Mouse (Mus musculus) stomach, embryonic 15.5 days (tissue): Measurements from ENCODE around the gene Gng2. TPM values are rescaled to one million over a fixed set of nuclear protein-coding genes. Genes with fewer than 3 reads are reported as not detected.

Source experiments
- ATAC-seq: fragments of 200-750 bp; cut with Nextera tagmentation; 2 replicates; pipeline ENCODE4 v1.8.0; 2017; ENCODE audit warnings: low read depth, moderate number of reproducible peaks, moderate TSS enrichment; ENCODE audit not compliant: insufficient read depth, low FRiP score
- H3K27ac ChIP-seq: fragments of 300-500 bp; sonication (generic); 2 replicates; pipeline ENCODE4 v1.5.1; 2015; ENCODE audit warnings: mild to moderate bottlenecking, inconsistent platforms
- H3K27me3 ChIP-seq: fragments of 300-500 bp; sonication (generic); replicated peaks from 2 replicates; pipeline ENCODE4 v1.6.1; 2015; ENCODE audit warnings: inconsistent platforms
- H3K36me3 ChIP-seq: fragments of 300-500 bp; sonication (generic); 2 replicates; pipeline ENCODE4 v1.6.1; 2015; ENCODE audit warnings: inconsistent platforms
- H3K4me1 ChIP-seq: fragments of 300-500 bp; sonication (generic); 2 replicates; pipeline ENCODE4 v1.6.1; 2015; ENCODE audit warnings: inconsistent platforms
- H3K4me2 ChIP-seq: fragments of 300-500 bp; sonication (generic); 2 replicates; pipeline ENCODE4 v1.6.1; 2015; ENCODE audit warnings: mild to moderate bottlenecking, inconsistent platforms
- H3K4me3 ChIP-seq: fragments of 300-500 bp; sonication (generic); replicated peaks from 2 replicates; pipeline ENCODE4 v1.5.1; 2015; ENCODE audit warnings: inconsistent platforms
- H3K9ac ChIP-seq: fragments of 300-500 bp; sonication (generic); 2 replicates; pipeline ENCODE4 v1.6.1; 2015; ENCODE audit warnings: inconsistent platforms
- H3K9me3 ChIP-seq: fragments of 300-500 bp; sonication (generic); 2 replicates; pipeline ENCODE4 v1.6.1; 2016; ENCODE audit warnings: inconsistent platforms
- WGBS: fragments of 180-500 bp; shearing (Covaris S2); methylation state at CpG from one replicate; pipeline ENCODE4 v1.1.7; 2015; 5-methylcytosine and 5-hydroxymethylcytosine counted together
- polyA plus RNA-seq: library from polyadenylated mRNA; unstranded; fragments of >200 nt; fragmentation: Nextera tagmentation; extraction: Ambion mirVana; gene quantifications from 2 replicates; pipeline ENCODE4 v1.2.1, GENCODE M21; 2015

Gng2 gene
- polyA plus RNA-seq, 1 experiment from 2014 or later, result 45.5 TPM

DNA sequence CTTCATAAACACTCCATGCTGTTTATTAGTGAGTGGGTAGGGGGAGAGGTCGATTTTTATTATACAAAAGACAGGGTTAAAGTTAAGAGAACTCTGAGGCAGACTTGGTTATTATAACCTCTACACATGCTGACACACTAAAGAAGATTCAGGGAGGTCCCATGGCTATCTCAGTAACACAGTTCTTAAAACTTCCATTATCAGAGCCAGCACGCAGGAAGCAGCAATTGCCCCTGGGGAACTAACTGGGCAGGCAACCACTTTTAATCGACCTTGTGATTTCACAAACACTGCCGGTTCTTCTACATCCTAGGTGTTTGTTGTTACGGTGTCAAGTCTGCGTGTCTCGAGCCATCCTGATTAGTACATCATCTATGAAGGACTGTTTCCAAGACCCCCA lies 22.4 kb downstream of the Gng2 start:
- Histone ChIP-seq H3K27me3 (no peaks in the 10 kb centered on the region), H3K4me1 (no peaks in the 10 kb centered on the region), H3K9ac (no peak overlapping the region), H3K27ac (no peak overlapping the region), H3K4me3 (no peak overlapping the region), H3K4me2 (no peak overlapping the region), H3K36me3 (no peaks in the 10 kb centered on the region), H3K9me3 (no peaks in the 10 kb centered on the region)
- WGBS, result 82% methylated on average over 7 of the region's 7 CpGs
- ATAC-seq, result no peak

DNA sequence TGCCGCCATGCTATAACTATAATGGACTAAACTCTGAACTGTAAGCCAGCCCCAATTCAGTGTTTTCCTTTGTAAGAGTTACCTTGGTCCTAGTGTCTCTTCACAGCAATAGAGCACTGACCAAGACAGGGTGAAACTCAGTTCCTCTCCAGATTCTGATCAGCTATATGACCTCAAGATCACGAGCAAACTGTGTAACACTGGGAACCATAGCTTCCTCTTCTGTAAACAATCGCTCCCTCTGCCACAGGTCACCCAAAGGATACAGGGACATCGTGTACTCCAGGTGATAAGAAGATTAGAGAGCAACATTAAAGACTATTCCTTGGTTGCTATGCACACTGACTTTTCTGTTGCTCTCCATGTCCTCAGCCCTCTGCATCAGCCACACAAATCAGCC lies 26.6 kb downstream of the Gng2 start:
- Histone ChIP-seq H3K4me1 (no peaks in the 10 kb centered on the region), H3K36me3 (no peaks in the 10 kb centered on the region), H3K9ac (no peak overlapping the region), H3K27ac (no peak overlapping the region), H3K27me3 (no peaks in the 10 kb centered on the region), H3K4me2 (no peak overlapping the region), H3K4me3 (no peak overlapping the region), H3K9me3 (no peaks in the 10 kb centered on the region)
- no peak for ATAC-seq
- WGBS, result 58% methylated on average over 4 of the region's 4 CpGs

DNA sequence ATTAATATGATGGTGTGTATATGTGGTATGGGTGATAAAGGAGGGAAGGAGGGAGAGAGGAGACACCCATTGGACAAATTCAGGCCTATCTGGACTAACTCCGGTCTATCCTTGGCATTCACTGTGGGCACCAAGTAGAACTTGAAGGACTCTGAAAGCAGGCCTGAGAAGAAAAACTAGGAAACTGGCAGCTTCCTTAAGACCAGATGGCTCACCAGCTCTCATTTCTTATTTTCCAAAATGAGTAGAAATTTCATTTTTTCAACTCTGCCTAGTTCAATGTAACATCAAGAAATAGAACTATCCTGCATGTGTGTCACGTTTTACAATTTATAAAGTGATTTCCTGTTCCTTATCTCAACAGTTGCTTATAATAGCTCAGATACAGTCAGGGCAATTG lies 28.0 kb downstream of the Gng2 start:
- Histone ChIP-seq H3K27ac (no peak overlapping the region), H3K4me3 (no peak overlapping the region), H3K9ac (no peak overlapping the region), H3K4me2 (no peak overlapping the region), H3K4me1 (no peaks in the 10 kb centered on the region), H3K27me3 (no peaks in the 10 kb centered on the region), H3K36me3 (no peaks in the 10 kb centered on the region), H3K9me3 (no peaks in the 10 kb centered on the region)
- no peak for ATAC-seq
- WGBS, result 78% methylated on average over 2 of the region's 2 CpGs

DNA sequence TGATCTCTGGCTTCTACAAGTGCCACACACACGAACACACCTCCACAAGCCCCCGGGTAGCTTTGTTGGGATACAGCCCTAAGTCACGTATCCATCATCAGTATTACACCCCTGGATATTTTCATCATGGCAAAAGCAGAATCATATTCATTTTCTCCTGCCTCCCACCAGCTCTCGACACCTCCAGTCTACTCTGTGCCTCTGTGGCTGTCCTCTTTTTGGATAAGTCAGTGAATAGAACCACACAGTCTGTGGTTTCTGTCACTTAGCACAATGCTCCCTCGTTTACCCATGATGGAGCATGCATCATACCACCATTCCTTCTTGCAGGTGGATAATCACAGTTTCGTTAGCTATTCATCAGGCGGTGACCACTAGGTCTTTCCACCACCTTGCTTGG lies 31.2 kb downstream of the Gng2 start:
- Histone ChIP-seq H3K4me3 (no peak overlapping the region), H3K9ac (no peak overlapping the region), H3K27me3 (no peaks in the 10 kb centered on the region), H3K9me3 (no peaks in the 10 kb centered on the region), H3K4me2 (no peak overlapping the region), H3K36me3 (no peaks in the 10 kb centered on the region), H3K27ac (no peak overlapping the region), H3K4me1 (no peaks in the 10 kb centered on the region)
- WGBS, result 90% methylated on average over 7 of the region's 7 CpGs
- ATAC-seq, result no peak

DNA sequence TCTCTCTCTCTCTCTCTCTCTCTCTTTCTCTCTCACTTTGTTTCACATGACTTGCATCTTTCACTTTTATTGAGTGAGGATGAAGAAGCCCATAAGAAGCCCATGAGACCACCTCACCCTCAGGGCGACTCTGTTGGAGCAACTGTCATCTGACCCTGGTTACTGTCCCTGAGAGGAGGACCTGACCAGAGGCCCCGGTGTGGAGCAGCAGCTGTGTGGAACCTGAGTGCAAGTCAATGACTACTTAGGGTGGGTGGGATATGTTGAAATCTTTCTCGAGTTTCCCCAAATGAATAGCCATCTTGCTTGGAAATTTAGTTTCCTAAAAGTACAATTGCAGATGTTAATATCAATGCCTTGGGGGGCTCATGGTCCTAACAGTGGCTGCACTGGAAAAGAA lies 34.7 kb downstream of the Gng2 start:
- H3K4me1 ChIP-seq, result no peaks in the 10 kb centered on the region
- no peaks in the 10 kb centered on the region for H3K9me3 ChIP-seq
- no peaks in the 10 kb centered on the region for H3K36me3 ChIP-seq
- H3K9ac ChIP-seq, result no peak overlapping the region
- no peak for ATAC-seq
- 75% methylated on average over 3 of the region's 3 CpGs for WGBS
- H3K27ac ChIP-seq, result no peak overlapping the region
- no peaks in the 10 kb centered on the region for H3K27me3 ChIP-seq
- no peak overlapping the region for H3K4me2 ChIP-seq
- H3K4me3 ChIP-seq, result no peak overlapping the region

DNA sequence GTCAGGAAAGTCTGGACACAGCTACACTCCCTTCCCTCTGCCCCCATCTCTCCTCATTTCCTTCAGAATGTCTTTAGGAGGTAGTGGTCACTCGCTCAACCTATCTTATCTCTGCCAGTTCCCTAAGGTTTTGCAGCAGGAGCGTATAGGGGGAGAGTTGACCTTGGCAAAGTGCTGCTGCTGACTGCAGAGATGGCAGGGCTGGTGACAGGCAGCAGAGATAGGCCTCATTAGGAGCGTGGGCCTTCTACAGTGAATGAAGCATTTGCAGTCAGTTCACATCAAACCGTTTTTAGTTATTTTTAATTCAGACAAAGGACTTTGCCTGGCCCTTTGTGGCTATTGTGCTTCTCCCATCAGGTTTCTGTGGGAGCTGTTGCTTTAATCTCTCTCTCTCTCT lies 35.1 kb downstream of the Gng2 start:
- no peak overlapping the region for H3K27ac ChIP-seq
- H3K4me2 ChIP-seq, result no peak overlapping the region
- no peaks in the 10 kb centered on the region for H3K27me3 ChIP-seq
- 66% methylated on average over 4 of the region's 4 CpGs for WGBS
- H3K4me3 ChIP-seq, result no peak overlapping the region
- H3K4me1 ChIP-seq, result no peaks in the 10 kb centered on the region
- no peaks in the 10 kb centered on the region for H3K9me3 ChIP-seq
- no peaks in the 10 kb centered on the region for H3K36me3 ChIP-seq
- no peak overlapping the region for H3K9ac ChIP-seq
- ATAC-seq, result no peak

DNA sequence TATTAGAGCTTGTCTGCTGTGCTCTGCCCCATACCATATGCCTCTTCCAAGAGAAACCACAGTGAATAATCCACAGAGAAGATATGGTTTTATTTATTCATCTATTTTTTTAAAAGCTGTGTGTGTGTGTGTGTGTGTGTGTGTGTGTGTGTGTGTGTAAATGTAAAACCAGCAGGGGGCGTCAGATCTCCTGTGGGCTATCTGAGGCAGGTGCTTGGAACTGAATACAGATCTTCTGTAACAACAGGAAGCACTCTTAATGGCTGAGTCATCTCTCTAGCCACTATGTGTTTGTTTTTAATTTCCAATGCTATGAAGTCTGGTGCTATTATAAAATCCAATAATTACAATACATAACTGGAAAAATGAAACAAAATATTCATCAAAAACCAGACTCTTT lies 37.4 kb downstream of the Gng2 start:
- H3K9me3 ChIP-seq, result no peaks in the 10 kb centered on the region
- 75% methylated on average over 1 of the region's 1 CpGs for WGBS
- no peaks in the 10 kb centered on the region for H3K27me3 ChIP-seq
- no peak overlapping the region for H3K4me3 ChIP-seq
- H3K4me1 ChIP-seq, result no peaks in the 10 kb centered on the region
- ATAC-seq, result no peak
- no peak overlapping the region for H3K9ac ChIP-seq
- H3K4me2 ChIP-seq, result no peak overlapping the region
- no peaks in the 10 kb centered on the region for H3K36me3 ChIP-seq
- no peak overlapping the region for H3K27ac ChIP-seq

DNA sequence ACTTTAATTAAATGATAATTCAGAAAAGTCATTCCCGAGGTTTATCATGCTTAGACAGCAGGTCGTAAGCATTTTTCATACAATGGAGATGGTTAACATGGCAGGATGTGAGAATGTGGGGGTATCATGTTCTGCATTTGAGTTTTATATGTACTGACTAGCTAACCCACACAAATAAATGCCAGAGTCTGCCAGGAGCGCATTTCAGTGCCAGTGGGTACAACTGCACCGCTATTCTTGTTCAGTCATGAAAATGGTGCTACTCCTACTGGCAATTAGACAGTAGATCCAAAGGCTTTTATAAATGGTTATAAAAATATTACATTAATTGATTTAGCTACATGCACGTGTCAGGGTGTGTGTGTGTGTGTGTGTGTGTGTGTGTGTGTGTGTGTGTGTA lies 38.9 kb downstream of the Gng2 start:
- Histone ChIP-seq H3K9me3 (no peaks in the 10 kb centered on the region), H3K9ac (no peak overlapping the region), H3K4me1 (no peaks in the 10 kb centered on the region), H3K4me3 (no peak overlapping the region), H3K27ac (no peak overlapping the region), H3K27me3 (no peaks in the 10 kb centered on the region), H3K4me2 (no peak overlapping the region), H3K36me3 (no peaks in the 10 kb centered on the region)
- no peak for ATAC-seq
- 91% methylated on average over 5 of the region's 5 CpGs for WGBS

DNA sequence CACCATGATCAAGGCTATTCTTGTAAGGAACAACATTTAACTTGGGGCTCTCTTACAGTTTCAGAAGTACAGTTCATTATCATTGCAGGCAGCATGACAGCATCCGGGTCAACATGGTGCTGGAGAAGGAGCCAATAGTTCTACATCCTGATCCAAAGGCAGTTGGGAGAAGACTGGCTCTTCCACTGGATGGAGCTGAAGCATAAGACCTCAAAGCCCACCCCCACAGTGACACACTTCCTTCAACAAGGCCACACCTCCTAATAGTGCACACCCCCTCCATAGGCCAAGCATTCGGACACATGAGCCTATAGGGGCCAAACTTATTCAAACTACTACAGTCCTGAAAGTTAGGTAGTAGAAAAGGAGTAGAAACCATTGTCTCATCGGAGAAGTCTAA lies 42.3 kb downstream of the Gng2 start:
- no peak overlapping the region for H3K4me3 ChIP-seq
- no peaks in the 10 kb centered on the region for H3K36me3 ChIP-seq
- no peak for ATAC-seq
- H3K9me3 ChIP-seq, result no peaks in the 10 kb centered on the region
- WGBS, result 93% methylated on average over 3 of the region's 3 CpGs
- no peaks in the 10 kb centered on the region for H3K4me1 ChIP-seq
- no peak overlapping the region for H3K4me2 ChIP-seq
- no peak overlapping the region for H3K27ac ChIP-seq
- H3K9ac ChIP-seq, result no peak overlapping the region
- no peaks in the 10 kb centered on the region for H3K27me3 ChIP-seq

DNA sequence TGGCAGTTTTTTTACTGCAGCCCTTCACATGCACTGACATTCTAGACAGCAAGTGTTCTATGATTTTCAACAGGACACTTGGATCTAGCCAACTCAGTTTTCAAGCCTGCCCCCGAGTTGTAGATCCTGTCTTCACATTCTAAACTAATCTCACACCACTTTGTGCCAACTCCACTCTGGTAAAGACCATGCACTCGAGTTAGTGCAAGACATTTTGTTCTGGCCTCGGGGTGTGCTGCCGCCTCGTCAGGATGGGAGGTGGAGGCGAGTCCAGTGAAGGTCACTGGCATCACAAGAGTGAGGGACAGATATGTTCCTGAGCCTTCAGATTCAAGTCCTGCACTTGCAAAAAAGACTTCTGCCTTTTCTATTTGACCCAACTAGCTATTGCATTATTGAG lies 44.1 kb downstream of the Gng2 start:
- H3K27me3 ChIP-seq, result no peaks in the 10 kb centered on the region
- no peaks in the 10 kb centered on the region for H3K36me3 ChIP-seq
- WGBS, result 86% methylated on average over 6 of the region's 6 CpGs
- no peak overlapping the region for H3K27ac ChIP-seq
- ATAC-seq, result no peak
- no peaks in the 10 kb centered on the region for H3K9me3 ChIP-seq
- H3K9ac ChIP-seq, result no peak overlapping the region
- no peak overlapping the region for H3K4me2 ChIP-seq
- H3K4me1 ChIP-seq, result no peaks in the 10 kb centered on the region
- H3K4me3 ChIP-seq, result no peak overlapping the region

DNA sequence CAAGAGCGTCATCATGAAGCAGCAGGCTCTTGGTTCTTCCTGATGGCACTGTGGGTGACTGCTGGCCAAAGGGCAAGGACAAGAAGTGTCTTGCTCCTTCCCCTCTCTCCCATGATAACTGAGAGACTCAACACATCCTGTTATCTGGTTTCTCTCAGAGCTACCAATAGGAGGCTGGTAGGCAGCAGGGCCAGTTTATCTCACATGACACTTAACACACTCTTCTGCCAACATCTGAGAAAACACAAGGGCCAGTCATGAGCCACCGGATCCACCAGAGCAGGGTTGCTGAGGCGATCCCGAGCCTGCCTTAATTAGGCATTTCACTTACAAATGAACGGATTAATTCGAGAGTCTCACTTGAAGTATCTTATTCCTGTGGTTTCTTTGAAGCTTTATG lies 49.5 kb downstream of the Gng2 start:
- ATAC-seq, result no peak
- Histone ChIP-seq H3K27ac (no peak overlapping the region), H3K9ac (no peak overlapping the region), H3K36me3 (no peaks in the 10 kb centered on the region), H3K4me2 (no peak overlapping the region), H3K27me3 (no peaks in the 10 kb centered on the region), H3K9me3 (no peaks in the 10 kb centered on the region), H3K4me1 (no peaks in the 10 kb centered on the region), H3K4me3 (no peak overlapping the region)
- 53% methylated on average over 6 of the region's 6 CpGs for WGBS

DNA sequence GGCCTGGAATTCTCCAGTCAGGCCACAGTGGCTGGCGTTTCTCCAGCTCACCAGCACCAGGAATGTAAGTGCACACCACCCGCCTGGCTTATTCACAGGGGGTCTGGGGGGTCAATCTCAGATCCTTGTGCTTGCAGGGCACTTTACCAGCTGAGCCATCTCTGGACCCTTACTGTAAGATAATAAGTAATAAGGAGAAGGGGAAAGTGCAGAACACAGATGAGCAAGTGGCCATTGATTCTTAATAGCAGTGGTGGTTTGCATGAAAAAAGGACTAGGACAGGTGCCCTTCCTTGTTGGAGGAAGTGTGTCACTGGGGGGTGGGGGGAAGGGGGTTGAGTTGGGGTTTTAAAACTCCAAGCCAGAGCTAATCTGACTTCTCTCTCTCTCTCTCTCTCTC lies 50.3 kb downstream of the Gng2 start:
- H3K9ac ChIP-seq, result no peak overlapping the region
- no peaks in the 10 kb centered on the region for H3K36me3 ChIP-seq
- no peak overlapping the region for H3K27ac ChIP-seq
- 70% methylated on average over 2 of the region's 2 CpGs for WGBS
- H3K4me1 ChIP-seq, result no peaks in the 10 kb centered on the region
- no peak overlapping the region for H3K4me2 ChIP-seq
- ATAC-seq, result no peak
- no peak overlapping the region for H3K4me3 ChIP-seq
- H3K27me3 ChIP-seq, result no peaks in the 10 kb centered on the region
- H3K9me3 ChIP-seq, result no peaks in the 10 kb centered on the region

DNA sequence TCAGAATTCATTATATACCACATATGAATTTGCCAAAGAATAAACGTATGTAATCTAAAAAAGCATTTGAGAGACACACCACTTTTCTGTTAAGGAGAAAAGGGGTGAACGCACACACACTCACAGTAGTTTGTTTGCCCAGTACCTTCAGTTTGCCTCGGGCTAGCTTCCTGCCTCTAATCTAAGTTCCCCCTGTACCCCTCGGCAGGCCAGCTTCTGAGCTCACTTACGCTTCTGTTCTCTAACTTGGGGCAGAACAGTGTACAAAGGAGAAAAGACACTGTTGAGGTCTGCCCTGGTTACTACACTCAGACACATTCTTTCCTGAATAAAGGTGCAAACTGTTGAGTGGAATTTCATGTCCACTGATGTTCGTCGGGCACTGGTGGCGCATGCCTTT lies 51.1 kb downstream of the Gng2 start:
- ATAC-seq, result no peak
- Histone ChIP-seq H3K9ac (no peak overlapping the region), H3K4me1 (no peaks in the 10 kb centered on the region), H3K27ac (no peak overlapping the region), H3K4me3 (no peak overlapping the region), H3K4me2 (no peak overlapping the region), H3K27me3 (no peaks in the 10 kb centered on the region), H3K9me3 (no peaks in the 10 kb centered on the region), H3K36me3 (no peaks in the 10 kb centered on the region)
- 72% methylated on average over 8 of the region's 8 CpGs for WGBS
